Mouse (Mus musculus) spleen, adult 2 months (tissue): ENCODE measurements around the gene Sorbs2.

Experiments
- CTCF ChIP-seq: fragments of 200-500 bp; IDR thresholded peaks from 2 replicates; pipeline ENCODE4 v1.5.1; 2011; ENCODE audit warnings: mild to moderate bottlenecking, inconsistent platforms; ENCODE audit not compliant: insufficient read depth, insufficient read length, insufficient replicate concordance; ENCODE audit errors: extremely low read depth
- POLR2A ChIP-seq: fragments of 200-500 bp; IDR thresholded peaks from 2 replicates; pipeline ENCODE4 v1.6.1; 2011; ENCODE audit warnings: low read depth, low read length, inconsistent platforms

DNA sequence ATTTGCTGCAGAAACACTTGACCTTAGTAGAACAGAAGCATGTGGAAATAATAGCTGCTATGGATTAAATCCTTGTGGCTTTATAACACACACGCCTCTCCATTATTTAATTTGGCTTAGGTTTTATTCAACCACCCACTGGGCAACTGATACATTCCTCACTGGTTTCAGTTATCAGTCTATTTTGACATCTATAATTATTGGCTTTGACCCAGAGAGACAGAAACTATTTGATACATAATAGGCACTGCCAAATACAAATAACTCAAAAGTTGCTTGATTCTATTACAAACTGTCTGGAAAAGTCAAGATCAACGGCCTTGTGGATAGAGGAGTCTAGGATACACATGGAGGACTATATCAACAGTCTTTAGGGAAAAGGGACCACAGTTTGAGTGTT, 20.1 kb downstream of the Sorbs2 start:
- no peak for TF ChIP-seq POLR2A
- no peak for TF ChIP-seq CTCF
